Mouse (Mus musculus) adrenal gland (tissue): ENCODE measurements at regions not wholly inside any gene's neighbourhood (a gene's known extent, or its start where the extent isn't known, plus 50 kb on each side); places are given as distances from the start of the nearest gene placed in this dataset.

Experiments
- intact Hi-C: fragments of 180-260 bp; cut with DNase I; formaldehyde crosslinking; loops from one replicate; pipeline ENCODE4 v1.15.1; 2025

- intact Hi-C loops: no loop called here
Measured at GRCm38 (mm10) chr12:13691394-13692165, 422.6 kb downstream of the Nbas start.

GRCm38 (mm10) chr12:13677266-13677665 is 408.3 kb downstream of the Nbas start:
- intact Hi-C loops: no loop called here

- intact Hi-C loops: no loop called here
Measured at GRCm38 (mm10) chr12:13669453-13669852, 400.5 kb downstream of the Nbas start.

GRCm38 (mm10) chr12:13668485-13669022 is 399.6 kb downstream of the Nbas start:
- intact Hi-C loops: no loop called here

DNA sequence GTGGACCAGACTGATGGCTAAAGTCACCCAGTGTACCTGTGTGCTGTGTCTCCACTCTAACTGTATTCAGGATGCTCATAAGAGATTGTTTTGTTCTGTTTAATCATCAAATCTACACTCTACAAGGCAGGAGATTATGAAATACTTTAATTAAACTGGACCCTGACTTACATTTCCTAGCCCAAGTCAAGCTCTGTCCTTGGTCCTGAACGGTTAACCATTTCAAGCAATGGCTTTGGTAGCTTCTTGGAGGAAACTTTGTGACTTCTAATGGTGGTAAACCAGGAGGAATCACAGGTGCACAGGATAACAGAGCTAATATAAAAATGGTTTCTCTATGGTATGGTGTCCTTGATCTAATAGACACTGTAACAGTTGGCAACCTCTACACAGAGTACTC is 370.4 kb downstream of the Nbas start:
- intact Hi-C loops: no loop called here
